Mouse (Mus musculus) kidney, adult 11 months (tissue): ENCODE results near the gene Mllt6.
"Not testable (repeated sequence)": the region's sequence is repeated elsewhere in the genome, so short reads cannot be mapped to it uniquely, and the experiment has no call there.

ENCODE experiments used
- DNase-seq: peaks from one replicate; pipeline ENCODE4 v3.0.0; 2022

Mllt6 gene

GRCm38 (mm10) chr11:97662893-97663527, at the start of gene Mllt6:
Mllt6 (plus strand) TSS chr11:97663414.
- DNase-seq = peak; percentile 76

- no peak for DNase-seq
Measured at GRCm38 (mm10) chr11:97615276-97615675, 47.9 kb upstream of the Mllt6 start.

- DNase-seq = peak; percentile 78
Measured at GRCm38 (mm10) chr11:97618368-97618767, 44.8 kb upstream of the Mllt6 start.

- peak; percentile 91 for DNase-seq
Measured at GRCm38 (mm10) chr11:97619391-97619795, 43.8 kb upstream of the Mllt6 start.

GRCm38 (mm10) chr11:97622440-97622839, 40.8 kb upstream of the Mllt6 start:
- DNase-seq = peak; percentile 58

GRCm38 (mm10) chr11:97623166-97623565, 40.0 kb upstream of the Mllt6 start:
- no peak for DNase-seq

- no peak for DNase-seq
Measured at GRCm38 (mm10) chr11:97625551-97625950, 37.7 kb upstream of the Mllt6 start.

- no peak for DNase-seq
Measured at GRCm38 (mm10) chr11:97626431-97626830, 36.8 kb upstream of the Mllt6 start.

GRCm38 (mm10) chr11:97626850-97627249, 36.4 kb upstream of the Mllt6 start:
- DNase-seq = peak; percentile 32

GRCm38 (mm10) chr11:97627556-97628302, 35.5 kb upstream of the Mllt6 start:
- no peak for DNase-seq

GRCm38 (mm10) chr11:97628303-97628567, 35.0 kb upstream of the Mllt6 start:
- DNase-seq = no peak

GRCm38 (mm10) chr11:97628568-97629518, 34.4 kb upstream of the Mllt6 start:
- no peak for DNase-seq

- peak; percentile 81 for DNase-seq
Measured at GRCm38 (mm10) chr11:97629576-97629975, 33.6 kb upstream of the Mllt6 start, which contains the start of gene Epop. Epop (minus strand) TSS chr11:97629702.

- DNase-seq = no peak
Measured at GRCm38 (mm10) chr11:97631046-97631445, 32.2 kb upstream of the Mllt6 start.

- DNase-seq = no peak
Measured at GRCm38 (mm10) chr11:97631500-97631899, 31.7 kb upstream of the Mllt6 start.

GRCm38 (mm10) chr11:97631938-97632337, 31.3 kb upstream of the Mllt6 start:
- DNase-seq = peak; percentile 60

GRCm38 (mm10) chr11:97632440-97632839, 30.8 kb upstream of the Mllt6 start:
- DNase-seq = not testable (repeated sequence)

GRCm38 (mm10) chr11:97635468-97636019, 27.7 kb upstream of the Mllt6 start:
- no peak for DNase-seq

- DNase-seq = no peak
Measured at GRCm38 (mm10) chr11:97641668-97642067, 21.5 kb upstream of the Mllt6 start.

- no peak for DNase-seq
Measured at GRCm38 (mm10) chr11:97642746-97643145, 20.5 kb upstream of the Mllt6 start.

GRCm38 (mm10) chr11:97643380-97644055, 19.7 kb upstream of the Mllt6 start:
- no peak for DNase-seq

GRCm38 (mm10) chr11:97644834-97645233, 18.4 kb upstream of the Mllt6 start:
- DNase-seq = peak; percentile 73
